Mouse (Mus musculus): ENCODE measurements around the gene Maco1. TPM values are rescaled to one million over a fixed set of nuclear protein-coding genes. Genes with fewer than 3 reads are reported as not detected.
A peak's percentile ranks its signal among the peaks of the same experiment; 100 is the strongest.
"Not testable (repeated sequence)": the region's sequence is repeated elsewhere in the genome, so short reads cannot be mapped to it uniquely, and the experiment has no call there.

Maco1 gene
- total RNA-seq, 2 experiments from 2014 or later: 22.1 to 25.5 TPM

DNA sequence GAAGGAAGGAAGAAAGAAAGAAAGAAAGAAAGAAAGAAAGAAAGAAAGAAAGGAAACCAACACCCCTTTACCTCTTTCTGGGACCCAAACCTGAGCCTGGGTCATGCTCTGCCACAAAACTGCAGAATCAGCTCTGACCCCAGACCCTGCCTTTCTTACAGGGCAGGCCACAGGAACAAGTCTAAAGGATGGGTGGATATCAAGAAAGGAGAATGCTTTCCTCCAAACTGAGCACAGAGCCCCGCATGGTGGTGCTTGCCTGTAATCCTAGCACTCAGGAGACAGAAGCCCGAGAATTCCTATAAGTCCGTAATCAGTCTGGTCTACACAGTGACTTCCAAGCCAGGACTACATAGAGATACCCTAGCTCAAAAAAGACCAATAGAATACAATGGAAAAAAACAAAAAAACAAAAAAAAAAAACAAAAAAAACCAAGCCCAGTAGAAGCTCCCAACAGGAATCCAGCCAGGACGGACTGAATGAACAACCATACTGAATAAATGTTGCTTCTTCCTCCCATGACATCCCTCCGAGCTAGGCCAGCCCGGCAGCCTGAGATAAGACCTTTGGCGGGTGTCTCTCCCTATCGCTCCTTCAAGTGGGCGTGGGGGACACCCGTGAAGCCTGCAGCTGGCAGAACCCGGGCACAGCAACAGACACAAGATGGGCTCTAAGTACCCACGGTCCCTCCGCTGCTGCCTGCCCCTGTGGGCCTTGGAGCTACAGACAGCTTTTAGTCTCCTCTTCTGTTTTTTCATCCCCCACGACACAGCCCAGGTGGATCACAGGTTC lies 11.0 kb upstream of the Maco1 start, which contains the start of gene Rhd:
Rhd (plus strand) TSS at position 600 of the 793 bp plus-strand sequence.
- intact Hi-C loops (cut with DNase I): no loop called here

DNA sequence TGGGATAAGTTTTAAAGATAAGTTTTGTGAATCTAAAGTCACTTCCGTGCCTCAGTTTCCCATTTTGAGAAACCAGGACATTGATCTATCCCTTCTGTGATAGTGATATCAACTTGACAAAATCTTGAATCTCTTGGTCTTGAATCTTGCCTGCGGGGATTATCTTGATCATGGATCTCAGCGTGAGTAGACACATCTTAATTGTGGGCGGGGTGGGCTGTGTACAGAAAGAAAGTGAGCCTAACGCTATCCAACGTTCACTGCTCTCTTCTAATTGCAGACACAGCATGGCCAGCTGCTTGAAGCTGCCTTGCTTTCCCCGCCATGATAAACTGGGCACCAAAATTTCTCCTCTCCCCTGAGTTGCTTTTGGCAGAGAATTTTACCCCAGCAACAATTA lies 9.9 kb upstream of the Maco1 start:
- DNase-seq: no peak
- intact Hi-C loops (cut with DNase I): no loop called here

More for the DNA sequence above, 11.0 kb upstream of the Maco1 start, which contains the start of gene Rhd:
- DNase-seq: no peak

GRCm38 (mm10) chr4:134861884-134862283 lies 8.7 kb upstream of the Maco1 start:
- intact Hi-C loops (cut with DNase I): no loop called here

GRCm38 (mm10) chr4:134858494-134858893 lies 5.3 kb upstream of the Maco1 start:
- intact Hi-C loops (cut with DNase I): no loop called here
- DNase-seq: no peak

More at GRCm38 (mm10) chr4:134861884-134862283, 8.7 kb upstream of the Maco1 start:
- no peak for DNase-seq

DNA sequence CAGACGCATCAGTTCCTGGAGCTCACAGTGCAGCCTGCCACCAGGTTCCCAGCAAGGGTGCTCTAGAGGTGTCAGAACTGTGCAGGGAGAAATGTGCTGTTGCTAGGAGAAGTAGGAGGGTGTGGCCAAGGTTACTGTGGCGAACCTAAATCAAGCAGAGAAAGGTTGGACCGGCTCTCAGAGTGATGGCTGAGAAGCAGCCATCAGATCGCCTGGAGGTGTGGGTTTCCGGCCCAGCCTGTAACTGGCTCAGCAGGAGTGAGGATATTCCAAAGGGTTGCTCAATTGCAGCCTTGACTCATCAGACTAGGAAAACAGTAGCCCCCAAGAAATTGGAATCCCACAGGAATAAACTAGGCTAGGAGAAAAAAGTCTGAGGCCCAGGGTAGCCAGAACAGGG lies 3.4 kb upstream of the Maco1 start:
- no peak for DNase-seq
- intact Hi-C loops (cut with DNase I): no loop called here

- intact Hi-C loops (cut with DNase I): no loop called here
- no peak for DNase-seq
Measured at GRCm38 (mm10) chr4:134856056-134856455, 2.9 kb upstream of the Maco1 start.

DNA sequence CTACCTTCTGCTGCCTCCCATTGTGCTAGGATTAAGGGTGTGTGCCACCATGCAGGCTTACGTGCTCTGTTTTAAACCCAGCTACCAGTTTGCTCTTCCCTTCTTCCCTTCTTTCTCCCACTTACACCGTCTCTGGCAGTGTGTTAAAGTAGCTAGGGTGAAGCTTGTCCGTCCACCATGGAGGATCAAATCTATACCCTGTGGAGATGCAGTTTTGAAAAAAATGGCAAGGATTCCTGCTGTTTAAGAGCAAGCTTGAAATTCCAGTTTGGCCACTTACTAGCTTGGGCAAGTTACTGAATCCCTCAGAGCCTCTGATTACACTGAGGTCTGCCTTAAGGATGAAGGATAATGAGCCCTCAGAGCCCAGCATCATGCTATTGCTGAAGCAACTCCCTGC lies 2.2 kb upstream of the Maco1 start:
- intact Hi-C loops (cut with DNase I): no loop called here
- DNase-seq: no peak

DNA sequence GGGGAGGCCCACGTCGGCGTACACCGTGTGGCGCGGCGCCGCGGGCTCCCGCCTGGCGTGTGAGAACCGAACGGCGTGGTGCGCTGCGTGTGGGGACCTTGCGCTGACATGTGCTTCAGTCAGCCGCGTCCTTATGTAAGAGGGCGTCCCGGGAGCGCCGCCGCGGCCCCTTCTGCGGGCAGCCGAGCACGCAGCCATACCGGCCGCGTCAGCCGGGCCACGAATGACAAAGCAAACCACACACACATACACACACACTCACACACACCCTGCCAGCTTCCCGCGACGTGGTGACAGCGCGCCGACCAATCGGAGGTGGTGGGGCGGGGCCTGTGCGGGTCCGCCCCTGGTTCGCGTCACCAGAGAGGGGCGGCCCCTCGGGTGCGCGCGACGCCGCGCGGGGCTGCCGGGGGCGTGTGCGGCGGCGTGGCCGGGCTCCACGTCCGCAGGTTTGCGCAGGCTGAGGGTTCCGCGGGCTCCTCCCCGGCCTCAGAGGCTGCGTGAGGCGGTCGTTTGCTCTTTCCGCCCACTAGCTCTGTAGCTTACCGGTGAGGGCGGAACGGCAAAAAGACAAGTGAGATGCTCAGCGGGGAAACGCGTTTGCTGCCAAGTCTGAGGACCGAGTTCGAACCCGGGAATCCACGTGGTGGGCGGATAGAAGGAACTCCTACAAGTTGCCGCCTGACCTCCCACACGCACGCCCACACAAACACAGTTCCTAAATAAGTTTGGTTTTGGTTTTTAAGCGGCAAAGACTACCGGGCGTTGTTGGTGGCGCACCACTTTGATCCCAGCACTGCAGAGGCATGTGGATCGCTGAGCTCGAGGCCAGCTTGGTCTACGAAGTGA lies 716 bp upstream of the Maco1 start:
- peak; percentile 96 for DNase-seq
- intact Hi-C loops (cut with DNase I): no loop called here

DNA sequence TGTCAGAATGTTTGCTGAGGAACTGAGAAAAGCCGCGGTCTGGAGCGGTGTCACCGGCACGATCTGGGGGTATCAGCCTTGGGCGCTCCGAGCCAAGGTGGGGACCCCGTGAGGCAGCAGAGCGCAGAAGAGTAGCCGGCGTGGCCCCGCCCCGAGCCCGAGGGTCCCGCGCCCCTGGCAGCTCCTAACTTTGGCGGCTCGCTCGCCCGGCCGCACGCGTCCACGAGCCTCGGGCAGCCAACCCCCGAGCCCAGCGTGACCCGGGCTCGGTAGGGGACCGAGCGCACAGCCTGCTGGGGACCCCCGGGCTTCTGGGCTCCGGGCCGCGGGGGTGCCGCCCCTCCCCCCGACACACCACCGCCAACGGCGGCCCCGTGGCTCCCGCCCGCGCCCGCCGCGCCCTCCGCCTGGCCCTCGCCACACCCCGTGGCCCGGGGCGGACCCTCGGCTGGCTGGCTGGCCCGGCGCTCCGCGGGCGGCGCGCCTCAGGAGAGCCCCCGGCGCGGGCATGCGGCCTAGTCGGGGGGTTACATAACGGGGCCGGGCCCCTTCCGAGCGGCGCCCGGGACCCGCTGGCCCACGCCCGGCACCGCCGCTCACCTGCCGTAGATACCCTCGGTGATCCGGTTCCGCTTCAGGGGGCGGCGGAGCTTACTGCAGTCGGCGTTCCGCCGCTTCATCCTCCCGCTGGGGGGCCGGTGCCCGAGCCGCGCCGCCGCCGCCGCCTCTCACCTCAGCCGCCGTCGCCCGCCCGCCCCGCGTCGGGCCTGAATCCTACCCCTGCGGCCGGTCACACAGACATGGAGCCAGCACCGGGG lies 498 bp downstream of the Maco1 start:
- peak; percentile 55 to 74 for DNase-seq
- intact Hi-C loops (cut with DNase I): no loop called here

- no peak for DNase-seq
- intact Hi-C loops (cut with DNase I): no loop called here
Measured at GRCm38 (mm10) chr4:134851876-134852275, 1.3 kb downstream of the Maco1 start.

GRCm38 (mm10) chr4:134851236-134851635 lies 1.9 kb downstream of the Maco1 start:
- intact Hi-C loops (cut with DNase I): no loop called here
- no peak for DNase-seq

GRCm38 (mm10) chr4:134850551-134850950 lies 2.6 kb downstream of the Maco1 start:
- intact Hi-C loops (cut with DNase I): no loop called here

DNA sequence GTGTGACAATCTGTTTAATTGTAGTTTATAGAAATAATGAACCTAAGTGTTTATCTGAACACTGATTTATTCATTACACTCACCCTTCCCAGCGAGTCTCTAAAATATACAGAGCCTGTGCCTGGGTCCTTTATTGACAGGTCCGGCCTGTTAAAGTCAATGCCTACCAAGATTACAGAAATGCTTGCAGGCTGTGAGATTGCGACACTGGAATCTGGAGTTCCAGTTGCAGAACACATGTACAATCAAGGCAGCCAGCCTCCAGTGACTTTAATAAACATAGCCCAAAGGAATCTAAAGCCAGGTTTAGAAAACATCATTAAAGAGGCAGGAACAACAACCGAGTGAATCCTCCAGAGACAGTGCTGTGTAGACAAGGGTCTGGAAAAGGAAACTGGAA lies 5.6 kb downstream of the Maco1 start:
- intact Hi-C loops (cut with DNase I): no loop called here

More at GRCm38 (mm10) chr4:134850551-134850950, 2.6 kb downstream of the Maco1 start:
- no peak for DNase-seq

GRCm38 (mm10) chr4:134843566-134843965 lies 9.6 kb downstream of the Maco1 start:
- intact Hi-C loops (cut with DNase I): no loop called here
- no peak for DNase-seq

More for the DNA sequence above, 5.6 kb downstream of the Maco1 start:
- no peak for DNase-seq

DNA sequence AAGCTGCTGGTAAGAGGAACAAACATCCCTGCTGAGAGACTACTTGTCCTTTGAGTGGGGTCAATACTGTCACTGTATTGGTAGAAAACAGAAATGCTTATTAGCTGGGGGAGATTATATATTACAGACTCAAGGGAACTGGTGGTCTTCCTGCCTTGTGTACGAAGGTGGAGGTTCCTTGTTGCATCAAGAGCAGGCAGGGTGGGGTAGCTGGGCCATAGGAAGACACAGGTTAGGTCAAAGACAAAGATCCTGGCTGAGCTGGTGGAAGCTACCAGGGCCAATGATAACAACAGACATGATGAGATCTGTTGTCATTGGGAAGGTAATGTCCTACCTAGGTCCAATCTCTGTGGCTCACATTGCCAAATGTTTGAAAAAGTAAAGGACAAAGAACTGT lies 12.9 kb downstream of the Maco1 start:
- DNase-seq: no peak
- intact Hi-C loops (cut with DNase I): no loop called here

GRCm38 (mm10) chr4:134838706-134839105 lies 14.4 kb downstream of the Maco1 start:
- DNase-seq; intact Hi-C loops (cut with DNase I): not testable (repeated sequence)

DNA sequence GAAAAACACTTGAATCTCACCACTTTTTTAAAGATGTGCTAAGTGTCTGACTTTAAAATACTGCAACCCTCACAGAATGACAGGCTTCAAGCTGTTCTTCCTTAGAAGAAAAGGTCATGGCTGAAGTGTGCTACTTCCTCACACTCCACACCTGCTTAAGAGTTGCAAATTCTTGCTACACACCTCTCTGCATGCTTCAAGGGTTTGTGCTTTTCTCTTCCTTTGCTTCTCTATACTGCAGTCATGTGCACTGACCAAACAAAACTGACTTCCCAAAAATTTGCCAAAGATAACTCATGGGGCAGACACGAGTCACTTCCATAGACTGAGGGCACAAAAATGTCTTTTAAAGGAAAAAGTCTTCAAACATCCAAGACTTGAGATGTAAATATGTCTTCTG lies 14.9 kb downstream of the Maco1 start:
- intact Hi-C loops (cut with DNase I): no loop called here
- no peak for DNase-seq

DNA sequence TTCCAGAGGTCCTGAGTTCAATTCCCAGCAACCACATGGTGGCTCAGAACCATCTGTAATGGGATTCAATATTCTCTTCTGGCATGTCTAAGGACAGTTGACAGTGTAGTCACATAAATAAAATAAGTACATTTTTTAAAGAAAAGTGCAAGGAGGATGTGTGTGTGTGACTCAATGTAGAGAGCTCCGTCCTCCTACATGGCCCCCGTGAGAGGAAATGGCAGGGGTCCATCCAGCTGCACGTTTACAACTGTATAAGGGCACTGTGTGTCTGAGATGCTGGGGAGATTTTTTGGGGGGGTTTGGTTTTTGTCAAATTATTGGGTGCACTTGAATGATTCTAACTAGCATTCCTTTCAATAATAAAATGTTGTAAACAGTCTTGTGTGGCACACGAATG lies 17.7 kb downstream of the Maco1 start:
- intact Hi-C loops (cut with DNase I): no loop called here

GRCm38 (mm10) chr4:134831934-134832333 lies 21.2 kb downstream of the Maco1 start:
- no peak for DNase-seq
- intact Hi-C loops (cut with DNase I): no loop called here

More for the DNA sequence above, 17.7 kb downstream of the Maco1 start:
- no peak for DNase-seq

DNA sequence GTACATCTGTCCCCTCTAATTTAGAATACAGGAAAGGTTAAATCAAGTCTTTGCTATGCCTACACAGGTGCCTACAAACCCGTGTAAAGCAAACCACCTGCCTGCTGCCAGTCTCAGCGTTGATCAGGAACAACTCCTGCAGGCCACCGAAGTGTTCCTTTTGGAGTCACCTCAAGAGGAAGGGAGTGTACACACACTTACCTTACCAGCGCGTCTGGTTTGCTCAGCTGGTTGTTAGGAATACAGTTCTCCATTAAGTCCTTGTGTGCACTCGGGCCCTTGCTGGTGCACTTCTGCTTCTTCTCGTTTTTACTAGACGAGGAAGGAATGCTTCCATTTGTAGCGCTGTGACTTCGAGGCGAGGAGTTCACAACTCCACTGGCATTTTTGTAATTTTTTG lies 25.3 kb downstream of the Maco1 start:
- intact Hi-C loops (cut with DNase I): no loop called here

GRCm38 (mm10) chr4:134826348-134826747 lies 26.8 kb downstream of the Maco1 start:
- no peak for DNase-seq
- intact Hi-C loops (cut with DNase I): no loop called here

More for the DNA sequence above, 25.3 kb downstream of the Maco1 start:
- no peak for DNase-seq
